Mouse (Mus musculus) embryo, embryonic 11.5 days (tissue): ENCODE results near the gene Mthfsd.

Source experiments
- DNase-seq: peaks from one replicate; pipeline ENCODE4 v3.0.0-alpha.2; 2012; ENCODE audit warnings: low read depth, low spot score

The Mthfsd gene

DNA sequence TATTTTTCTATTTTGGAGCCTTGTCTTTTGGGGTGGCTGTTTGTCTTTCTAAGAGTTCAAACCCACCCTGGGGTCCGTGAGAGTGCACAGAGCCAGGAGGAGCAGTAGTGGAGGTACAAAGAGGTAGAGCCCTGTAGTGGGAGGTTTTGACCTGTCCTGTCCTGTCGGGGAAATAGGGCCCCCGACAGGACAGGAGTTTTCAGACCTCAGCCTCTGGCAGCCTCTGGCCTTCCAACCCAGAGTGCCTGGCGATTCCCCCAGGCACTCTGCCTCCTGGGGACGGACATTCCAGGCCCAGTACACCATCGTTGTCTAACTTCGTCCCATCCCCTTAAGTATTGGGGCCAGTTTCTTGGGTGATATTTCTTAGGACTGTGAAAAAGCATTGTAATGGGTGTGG lies 14.2 kb upstream of the Mthfsd start:
- no peak for DNase-seq

DNA sequence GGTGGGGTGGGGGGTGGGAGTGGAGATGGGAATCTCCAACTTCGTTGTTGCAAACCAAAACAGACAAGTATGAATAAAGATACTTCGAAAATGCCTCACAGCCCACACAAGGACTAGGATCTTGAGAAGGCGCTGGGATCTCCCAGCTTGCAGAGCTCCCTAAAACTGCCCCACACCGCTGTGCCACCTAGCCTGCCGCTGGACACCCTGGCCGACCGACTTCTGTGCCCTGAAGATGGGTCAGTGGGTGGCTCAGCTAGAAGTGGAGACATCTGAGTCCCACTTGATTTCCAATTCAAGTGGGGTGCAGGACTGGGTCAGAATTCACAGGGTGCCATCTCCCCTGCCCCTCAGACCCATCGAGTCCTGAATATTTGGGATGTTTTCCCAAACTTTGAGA lies 13.5 kb upstream of the Mthfsd start:
- no peak for DNase-seq

DNA sequence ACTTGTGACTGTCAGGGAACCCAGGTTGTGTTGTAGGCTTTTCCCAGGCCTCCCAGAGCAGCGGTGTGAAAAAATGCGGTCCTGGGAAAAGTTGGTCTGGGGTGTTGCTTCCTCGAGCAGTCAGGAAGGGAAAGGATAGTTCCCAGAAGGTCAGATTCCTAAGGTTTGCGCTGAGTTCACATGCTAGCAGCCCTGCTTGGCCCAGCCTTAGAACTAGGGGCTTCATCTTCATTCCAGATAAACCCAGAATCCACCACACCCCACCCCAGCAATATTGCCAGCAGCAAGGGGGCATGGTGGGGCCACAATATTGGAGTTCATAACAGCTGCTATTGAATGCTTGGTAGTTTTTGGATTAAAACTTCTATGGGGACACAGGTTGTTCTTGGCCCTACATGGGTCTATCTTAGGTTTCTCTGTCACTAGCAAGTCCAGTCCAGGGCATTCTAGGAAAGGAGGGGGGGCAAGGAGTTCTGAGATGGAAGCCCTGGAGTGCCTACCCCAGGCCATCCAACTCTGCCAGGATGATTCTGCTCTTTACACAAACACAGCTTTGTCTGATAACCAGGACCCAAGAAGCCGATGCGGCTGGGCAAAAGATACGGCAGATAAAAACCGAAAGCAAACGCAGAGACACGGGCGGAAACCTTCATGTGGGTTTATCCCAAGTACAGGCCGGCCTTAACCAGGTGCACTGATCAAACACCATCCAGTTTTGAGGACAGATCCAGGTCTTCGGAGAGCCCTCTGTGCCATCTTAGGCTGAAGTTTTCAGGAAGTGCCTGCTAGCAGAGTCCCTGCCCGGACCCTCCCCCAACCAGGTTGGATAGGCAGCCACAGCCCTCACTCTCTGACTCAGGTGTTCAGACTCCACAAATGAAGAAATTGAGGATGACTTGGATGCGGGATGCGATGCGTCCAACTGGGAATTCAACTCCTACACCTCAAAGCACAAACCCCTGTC lies 12.5 kb upstream of the Mthfsd start:
- DNase-seq = no peak

DNA sequence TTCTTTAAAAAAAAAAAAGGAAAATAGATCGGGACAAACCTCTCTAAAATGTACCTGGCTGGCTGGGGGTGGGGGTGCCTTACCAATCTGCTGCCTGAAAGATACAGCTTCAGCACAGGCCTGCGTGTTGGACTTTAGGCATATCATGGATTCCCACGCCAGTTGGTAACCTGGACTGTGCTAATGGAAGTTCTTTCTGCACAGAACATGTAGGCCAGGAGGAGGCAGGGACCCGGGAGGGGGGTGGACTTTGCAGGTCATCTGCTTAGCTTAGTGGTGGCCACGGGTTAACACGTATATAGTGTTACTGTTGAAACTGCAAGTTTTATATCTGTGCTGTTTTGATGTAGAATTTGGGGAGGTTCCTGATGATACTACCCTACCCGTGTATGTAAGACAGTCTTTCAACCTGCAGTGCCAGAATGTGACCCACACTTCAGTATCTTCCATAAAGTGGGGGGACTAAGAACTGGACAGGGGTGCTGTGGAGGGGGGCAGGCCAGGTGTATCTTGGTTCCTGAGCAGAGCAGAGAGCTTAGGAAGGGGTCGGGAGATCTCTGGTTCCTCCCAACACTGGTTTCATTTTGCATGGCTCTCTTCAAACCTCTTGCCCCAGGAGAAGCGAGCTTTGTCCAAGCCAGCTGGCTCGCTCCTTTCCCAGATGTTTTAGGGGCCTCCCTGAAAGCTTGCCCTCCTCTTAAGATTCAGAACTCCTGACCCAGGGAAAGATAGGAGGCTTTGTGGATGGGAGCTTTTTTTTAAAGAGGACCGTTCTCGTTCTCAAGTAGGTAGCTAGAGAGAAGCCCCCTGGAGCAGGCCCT lies 11.7 kb upstream of the Mthfsd start:
- DNase-seq = no peak

DNA sequence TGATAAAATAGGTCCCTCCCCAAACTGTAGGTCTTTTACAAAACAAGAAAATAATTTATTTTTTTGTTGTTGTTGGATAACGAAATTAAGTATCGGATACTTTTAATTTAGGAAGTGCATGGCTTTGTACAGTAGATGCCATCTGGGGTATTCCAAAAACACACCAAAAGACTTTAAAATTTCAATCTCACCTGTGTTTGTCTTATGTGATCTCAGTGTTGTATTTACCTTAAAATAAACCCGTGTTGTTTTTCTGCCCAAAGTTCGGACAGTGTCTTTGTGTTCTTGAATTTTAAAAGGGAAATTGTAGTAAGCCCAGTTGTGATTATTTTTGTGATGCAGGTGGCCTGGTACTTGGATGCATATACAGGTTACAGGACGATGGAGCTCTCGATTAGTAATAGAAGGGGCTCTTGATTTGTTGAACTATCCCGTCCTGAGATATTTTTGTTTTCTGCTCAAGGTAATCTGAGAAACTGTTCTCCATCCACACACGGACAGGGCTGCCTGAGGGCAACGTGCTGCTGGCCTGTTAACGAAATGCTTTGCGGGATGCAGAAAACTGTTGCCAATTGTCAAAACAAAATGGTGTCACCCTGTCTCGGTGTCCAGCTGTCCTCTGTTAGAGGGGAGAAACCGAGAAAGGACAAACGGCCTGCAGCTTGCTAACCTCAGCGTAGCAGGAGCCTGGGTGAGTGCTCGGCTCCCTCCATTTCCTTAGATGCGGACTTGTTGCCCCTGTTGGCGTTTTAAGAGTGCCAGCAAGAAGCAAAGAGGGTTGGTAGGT lies 10.6 kb upstream of the Mthfsd start:
- DNase-seq = no peak

DNA sequence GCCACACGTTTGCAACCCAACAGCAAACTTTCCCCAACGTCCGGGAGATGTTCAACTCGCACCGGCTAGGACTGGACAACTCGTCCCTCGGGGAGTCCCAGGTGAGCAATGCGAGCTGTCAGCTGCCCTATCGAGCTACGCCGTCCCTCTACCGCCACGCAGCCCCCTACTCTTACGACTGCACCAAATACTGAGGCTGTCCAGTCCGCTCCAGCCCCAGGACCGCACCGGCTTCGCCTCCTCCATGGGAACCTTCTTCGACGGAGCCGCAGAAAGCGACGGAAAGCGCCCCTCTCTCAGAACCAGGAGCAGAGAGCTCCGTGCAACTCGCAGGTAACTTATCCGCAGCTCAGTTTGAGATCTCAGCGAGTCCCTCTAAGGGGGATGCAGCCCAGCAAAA lies 9.7 kb upstream of the Mthfsd start:
- DNase-seq = no peak

DNA sequence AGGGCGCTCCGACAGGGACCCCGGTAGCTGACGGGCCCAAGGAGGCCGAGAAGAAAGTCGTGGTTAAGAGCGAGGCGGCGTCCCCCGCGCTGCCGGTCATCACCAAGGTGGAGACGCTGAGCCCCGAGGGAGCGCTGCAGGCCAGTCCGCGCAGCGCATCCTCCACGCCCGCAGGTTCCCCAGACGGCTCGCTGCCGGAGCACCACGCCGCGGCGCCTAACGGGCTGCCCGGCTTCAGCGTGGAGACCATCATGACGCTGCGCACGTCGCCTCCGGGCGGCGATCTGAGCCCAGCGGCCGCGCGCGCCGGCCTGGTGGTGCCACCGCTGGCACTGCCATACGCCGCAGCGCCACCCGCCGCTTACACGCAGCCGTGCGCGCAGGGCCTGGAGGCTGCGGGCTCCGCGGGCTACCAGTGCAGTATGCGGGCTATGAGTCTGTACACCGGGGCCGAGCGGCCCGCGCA lies 9.0 kb upstream of the Mthfsd start:
- DNase-seq = no peak

DNA sequence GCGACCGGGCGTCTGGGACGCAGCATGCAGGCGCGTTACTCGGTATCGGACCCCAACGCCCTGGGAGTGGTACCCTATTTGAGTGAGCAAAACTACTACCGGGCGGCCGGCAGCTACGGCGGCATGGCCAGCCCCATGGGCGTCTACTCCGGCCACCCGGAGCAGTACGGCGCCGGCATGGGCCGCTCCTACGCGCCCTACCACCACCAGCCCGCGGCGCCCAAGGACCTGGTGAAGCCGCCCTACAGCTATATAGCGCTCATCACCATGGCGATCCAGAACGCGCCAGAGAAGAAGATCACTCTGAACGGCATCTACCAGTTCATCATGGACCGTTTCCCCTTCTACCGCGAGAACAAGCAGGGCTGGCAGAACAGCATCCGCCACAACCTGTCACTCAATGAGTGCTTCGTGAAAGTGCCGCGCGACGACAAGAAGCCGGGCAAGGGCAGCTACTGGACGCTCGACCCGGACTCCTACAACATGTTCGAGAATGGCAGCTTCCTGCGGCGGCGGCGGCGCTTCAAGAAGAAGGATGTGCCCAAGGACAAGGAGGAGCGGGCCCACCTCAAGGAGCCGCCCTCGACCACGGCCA lies 8.5 kb upstream of the Mthfsd start:
- no peak for DNase-seq

DNA sequence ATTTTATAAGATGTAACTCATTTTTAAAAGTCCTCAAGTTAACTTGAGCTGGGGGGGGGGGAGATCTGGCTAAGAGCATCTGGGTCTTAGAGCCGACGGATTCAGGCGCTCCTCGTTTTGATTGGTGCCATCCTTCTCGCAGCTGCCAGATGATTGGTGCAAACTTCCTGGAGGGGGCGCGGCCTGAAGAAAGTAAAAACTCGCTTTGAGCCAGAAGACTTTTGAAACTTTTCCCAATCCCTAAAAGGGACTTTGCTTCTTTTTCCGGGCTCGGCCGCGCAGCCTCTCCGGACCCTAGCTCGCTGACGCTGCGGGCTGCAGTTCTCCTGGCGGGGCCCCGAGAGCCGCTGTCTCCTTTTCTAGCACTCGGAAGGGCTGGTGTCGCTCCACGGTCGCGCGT lies 7.8 kb upstream of the Mthfsd start, which contains the start of gene Foxc2:
Foxc2 (plus strand) TSS at position 224 of the 400 bp plus-strand sequence.
- DNase-seq = peak; percentile 83

DNA sequence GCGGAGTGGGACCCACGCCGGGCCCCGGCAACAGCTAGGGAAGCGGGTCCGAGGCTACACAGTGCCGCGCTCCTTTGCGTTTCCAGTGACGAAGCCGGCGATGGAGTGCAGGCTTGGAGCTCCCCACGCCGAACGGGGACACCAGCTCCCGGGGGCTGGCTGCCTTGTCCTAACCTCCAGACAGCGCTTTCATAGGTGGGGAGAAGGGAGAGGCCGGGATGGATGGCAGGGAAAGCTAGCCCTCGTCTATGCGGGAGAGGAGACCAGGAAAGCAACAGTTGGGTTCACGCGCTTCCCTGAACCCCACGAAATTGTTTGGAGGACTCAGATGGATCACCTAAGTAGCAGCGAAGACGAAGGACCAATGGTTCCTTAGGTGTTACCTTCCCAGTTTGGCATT lies 6.9 kb upstream of the Mthfsd start:
- DNase-seq = no peak

DNA sequence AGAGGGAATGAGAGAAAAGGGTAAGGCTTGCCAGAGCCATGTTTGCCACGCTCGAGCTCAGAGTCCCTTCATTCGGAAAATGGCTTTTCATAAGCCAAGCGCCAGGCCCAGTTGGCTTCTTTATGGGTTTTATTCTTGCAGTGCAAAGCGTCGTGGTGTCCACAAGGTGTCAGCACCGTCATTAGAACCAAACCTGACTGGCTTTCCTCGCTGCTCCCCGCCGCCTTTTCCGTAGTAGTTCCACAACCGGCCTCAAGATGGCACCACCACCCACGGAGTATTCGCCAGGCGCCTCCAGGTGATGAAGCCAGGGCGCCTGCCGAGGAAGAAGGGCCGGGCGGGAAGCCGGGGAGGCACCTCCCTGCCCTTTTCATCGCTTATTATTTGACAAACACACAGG lies 5.1 kb upstream of the Mthfsd start:
- peak; percentile 92 for DNase-seq

DNA sequence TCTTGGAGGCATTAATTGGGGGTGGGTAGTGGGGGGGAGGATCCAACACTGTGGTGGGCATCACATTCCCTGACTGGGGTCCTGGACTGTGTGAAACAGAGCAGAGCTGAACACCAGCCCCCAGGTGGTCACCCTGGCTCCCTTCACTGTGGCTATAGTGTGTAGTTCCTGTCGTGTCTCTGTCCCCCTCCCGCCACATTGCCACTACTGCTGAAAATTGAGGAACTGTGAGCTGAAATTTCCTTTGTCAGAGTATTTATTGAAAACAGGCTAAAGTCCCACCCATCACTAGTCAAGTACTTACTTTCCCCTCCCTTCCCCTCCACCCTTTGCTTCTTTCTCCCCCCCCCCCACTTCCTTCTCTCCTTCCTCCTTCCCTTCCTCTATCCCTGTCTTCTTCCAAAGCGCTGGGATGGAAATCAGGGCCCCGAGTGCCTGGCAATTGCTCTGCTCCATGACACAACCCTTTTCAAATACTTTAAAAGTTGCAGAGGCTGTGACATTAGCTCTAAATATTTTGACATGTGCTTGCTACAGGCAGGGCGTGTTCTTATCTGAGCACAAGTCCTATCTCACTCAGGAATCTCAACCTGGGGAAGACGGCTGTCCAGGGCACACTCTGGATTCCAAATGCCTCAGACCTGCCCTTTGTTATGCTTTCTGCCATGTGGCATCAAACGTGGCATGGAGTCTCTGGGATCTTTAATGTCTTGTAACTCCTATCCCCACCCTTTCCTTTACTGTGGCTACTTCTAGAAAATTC lies 3.1 kb upstream of the Mthfsd start:
- DNase-seq = no peak

DNA sequence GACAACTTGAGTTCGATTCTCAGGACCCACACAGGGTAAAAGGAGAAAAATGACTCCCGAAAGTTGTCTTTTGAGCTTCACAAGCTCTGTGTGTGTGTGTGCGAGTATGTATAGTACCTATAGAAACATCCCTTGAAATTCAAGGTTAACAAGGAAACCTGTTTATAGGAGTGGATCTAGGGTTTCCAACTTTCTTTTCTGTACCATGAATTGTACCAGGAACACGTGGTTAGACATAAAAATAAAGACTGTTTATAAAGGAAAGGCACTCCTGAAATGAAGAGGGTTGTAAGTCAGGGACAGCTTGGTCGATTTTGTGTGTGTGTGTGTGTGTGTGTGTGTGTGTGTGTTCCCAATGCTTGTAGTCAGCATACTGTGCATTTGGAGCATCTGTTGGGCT lies 465 bp upstream of the Mthfsd start:
- no peak for DNase-seq

DNA sequence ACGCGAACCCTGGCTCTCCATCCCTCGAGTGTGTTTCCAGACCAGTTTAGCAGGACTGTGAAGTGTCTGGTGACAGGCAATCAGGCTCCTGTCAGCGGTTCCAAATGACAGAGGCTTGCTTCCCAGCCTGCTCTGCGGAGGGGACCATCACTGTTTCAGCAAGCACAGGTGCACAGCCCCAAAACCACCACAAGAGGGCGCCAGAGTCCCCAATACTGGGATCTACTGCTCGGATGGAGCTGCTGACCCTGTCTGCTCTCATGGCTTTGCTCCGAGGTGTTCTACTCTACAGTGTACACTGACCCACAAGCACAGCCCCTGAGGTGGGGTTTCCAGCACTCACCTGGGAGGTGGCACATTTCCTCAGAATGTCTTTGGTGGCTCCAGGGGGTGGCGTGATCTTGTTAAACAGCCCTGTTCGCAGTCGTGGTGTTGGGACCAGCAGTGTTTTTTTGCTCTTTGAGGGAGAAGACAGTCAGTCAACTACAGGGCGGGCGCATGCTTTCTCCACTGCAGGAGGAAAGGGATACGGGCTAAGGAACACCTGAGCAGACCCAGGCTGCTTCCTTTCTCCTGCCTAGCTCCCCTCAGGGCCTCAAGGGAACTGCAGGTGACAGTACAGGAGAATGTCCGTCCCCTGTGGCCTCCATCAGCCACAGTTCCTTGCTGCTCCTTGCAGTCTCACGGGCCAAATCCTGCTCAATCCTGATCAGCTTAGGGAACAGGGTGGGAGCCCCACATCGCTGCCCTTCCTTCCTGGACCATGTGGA lies 4.0 kb downstream of the Mthfsd start:
- no peak for DNase-seq

DNA sequence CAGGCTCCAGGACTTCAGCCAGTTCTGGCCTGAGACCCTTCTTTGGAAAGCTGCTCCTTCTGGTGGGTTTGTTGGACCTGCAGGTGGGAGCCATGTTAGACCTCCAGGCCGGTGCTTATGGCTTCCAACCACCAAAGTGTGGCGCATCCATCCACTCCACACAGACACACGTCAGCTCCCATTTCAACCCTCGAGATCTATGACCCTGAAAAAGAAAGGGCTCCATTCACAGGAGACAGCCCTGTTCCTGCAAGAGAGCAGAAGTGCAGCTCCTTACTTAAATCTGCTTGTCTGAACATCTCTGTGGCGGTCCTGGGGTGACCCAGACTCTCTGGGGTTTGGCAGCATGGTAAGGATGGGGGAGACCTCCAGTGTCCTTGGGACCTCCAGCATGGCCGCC lies 14.7 kb downstream of the Mthfsd start:
- no peak for DNase-seq

DNA sequence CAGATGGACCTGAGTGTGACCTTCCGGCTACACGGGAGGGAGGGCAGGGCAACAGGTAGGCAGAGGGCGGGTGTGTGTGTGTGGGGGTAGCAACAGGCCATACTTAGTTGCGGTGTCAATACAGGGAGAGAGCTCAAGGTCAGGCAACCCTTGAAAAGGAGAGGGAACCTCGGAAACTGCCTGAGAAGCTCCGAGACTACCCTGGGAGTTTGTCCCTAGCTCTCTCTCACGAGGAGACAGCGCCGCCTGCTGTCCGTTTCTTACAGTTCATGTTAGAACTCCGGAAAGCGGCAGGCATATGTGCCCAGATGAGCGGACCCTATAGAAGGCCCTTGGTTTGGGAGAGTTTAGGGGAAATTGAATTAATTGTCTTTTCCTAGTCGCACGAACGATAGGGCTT lies 15.6 kb downstream of the Mthfsd start:
- DNase-seq = peak; percentile 84

DNA sequence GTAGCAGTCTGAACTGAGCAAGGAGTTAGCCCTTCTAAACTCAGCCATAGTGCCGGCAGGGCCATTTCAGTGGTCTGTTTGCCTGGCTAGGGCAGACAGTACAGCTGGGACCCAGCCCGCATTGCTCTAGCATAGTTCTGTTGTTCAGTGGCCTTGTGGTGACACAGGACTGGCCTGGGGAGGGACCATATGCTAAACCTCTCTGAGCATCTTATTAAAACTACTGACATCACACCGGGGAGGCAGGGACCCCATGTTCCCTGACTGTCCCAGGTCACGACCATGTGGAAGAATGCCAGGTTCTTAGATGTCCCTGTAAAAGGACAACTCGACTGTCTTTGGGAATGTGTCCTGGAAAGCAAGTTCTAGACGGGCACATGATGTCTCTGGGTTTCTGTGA lies 16.1 kb downstream of the Mthfsd start:
- no peak for DNase-seq

DNA sequence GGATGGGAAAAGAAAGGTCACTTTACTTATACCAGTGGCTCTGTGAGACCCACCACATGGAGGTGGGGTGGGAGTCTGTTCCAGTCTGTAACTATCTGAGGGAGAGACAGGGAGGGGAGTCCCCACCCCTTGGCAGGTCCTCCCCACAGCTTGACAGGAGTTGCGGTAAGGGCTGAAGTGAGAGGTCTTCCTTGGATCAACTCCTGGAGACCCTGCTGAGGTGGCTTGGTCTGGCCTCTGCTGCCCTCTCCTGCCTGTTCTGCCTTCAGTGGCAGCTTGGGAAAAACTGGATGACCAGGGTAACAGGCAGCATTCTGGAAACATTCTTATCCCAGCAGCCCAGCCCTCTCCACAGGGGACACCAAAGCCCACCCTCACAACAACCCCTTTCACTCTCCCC lies 17.5 kb downstream of the Mthfsd start:
- no peak for DNase-seq

DNA sequence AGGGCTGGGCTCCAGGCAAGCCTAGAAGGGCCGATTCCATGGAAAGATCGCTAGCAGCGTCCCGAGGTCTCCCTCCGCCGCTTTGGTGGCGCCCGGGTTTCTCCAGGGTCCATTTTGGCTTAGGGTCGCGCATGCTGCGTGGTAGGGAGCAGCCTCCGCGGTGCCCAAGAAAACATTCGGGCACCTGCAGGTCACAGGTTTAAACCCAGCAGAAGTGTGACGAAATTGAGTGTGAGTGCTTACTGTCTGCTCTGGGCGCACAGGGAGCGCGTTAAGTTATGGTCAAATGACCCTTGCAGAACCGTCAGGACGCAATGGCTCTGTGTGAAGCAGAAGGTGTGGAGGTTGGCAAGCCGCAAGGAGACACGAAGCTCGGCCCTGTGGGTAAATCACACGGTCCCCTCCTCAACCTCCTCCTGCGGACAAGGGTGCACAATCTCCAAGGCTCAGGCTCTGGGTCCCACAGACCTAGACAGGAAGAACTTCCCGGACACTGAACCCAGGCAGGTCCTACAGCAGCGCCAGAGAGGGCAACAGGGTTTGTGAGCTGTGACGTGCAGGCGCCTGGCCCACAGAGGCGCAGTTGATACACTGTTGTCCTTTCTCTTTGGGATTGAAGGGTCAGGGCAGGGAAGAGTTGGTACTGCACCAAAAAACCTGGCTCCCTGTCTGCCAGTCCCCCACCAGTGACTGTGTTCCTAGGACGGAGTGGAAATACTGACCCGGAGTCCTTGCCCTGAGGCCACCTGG lies 18.4 kb downstream of the Mthfsd start:
- no peak for DNase-seq
